ENCODE assay signal across 9 mouse cellular contexts in genomic region chr11:95310648-95311424, GRCm38 (mm10). TPM values are rescaled to one million over a fixed set of nuclear protein-coding genes. Genes with fewer than 3 reads are reported as not detected.
DNase-seq lines count a peak whose midpoint lies in the region; ATAC-seq and TF ChIP-seq lines count a peak whose summit lies in the region.
"Had no signal": no experiment of that assay in that cellular context is flagged by ENCODE, and none has a peak within 500 bp of the region (broad histone marks: within the 10 kb centered on the region; RNA-seq: fewer than 3 reads in every experiment).

No protein-coding gene starts in this region.

- H3K4me1 ChIP-seq in bone marrow, adult 2 months (ENCODE audit: control insufficient read depth, insufficient read depth, low read length), result no peaks in the 10 kb centered on the region; the same call in 1 of the 2 replicates
- H3K4me1 ChIP-seq in heart, embryonic 15.5 days (replicated peaks), result peaks cover 25% of the 10 kb centered on the region
- peaks cover 27% of the 10 kb centered on the region for H3K4me1 ChIP-seq in limb, embryonic 15.5 days
- peaks cover 15% of the 10 kb centered on the region for H3K4me1 ChIP-seq in midbrain, embryonic 14.5 days (ENCODE audit: control insufficient read depth, insufficient read depth, low read length)

- H3K9me3 ChIP-seq in heart, embryonic 15.5 days (replicated peaks), result no peaks in the 10 kb centered on the region
- H3K9me3 ChIP-seq in limb, embryonic 15.5 days, result no peaks in the 10 kb centered on the region
- H3K9me3 ChIP-seq in midbrain, embryonic 14.5 days (ENCODE audit: control insufficient read depth, low read length), result no peaks in the 10 kb centered on the region

- H3K27me3 ChIP-seq in heart, embryonic 15.5 days, result no peaks in the 10 kb centered on the region
- H3K27me3 ChIP-seq in limb, embryonic 15.5 days, result no peaks in the 10 kb centered on the region
- H3K27me3 ChIP-seq in midbrain, embryonic 14.5 days (ENCODE audit: control insufficient read depth, insufficient read depth, low read length), result no peaks in the 10 kb centered on the region

- H3K4me2 ChIP-seq in heart, embryonic 15.5 days, result peak overlapping the region; percentile 73
- peak overlapping the region; percentile 61 for H3K4me2 ChIP-seq in limb, embryonic 15.5 days
- H3K4me2 ChIP-seq in midbrain, embryonic 14.5 days (ENCODE audit: low read length), result peak overlapping the region; percentile 68

- peak overlapping the region; percentile 74 for H3K27ac ChIP-seq in bone marrow, adult 2 months (ENCODE audit: control insufficient read depth, insufficient read depth, low read depth, low read length, poor library complexity)
- H3K27ac ChIP-seq in heart, embryonic 15.5 days, result peak overlapping the region; percentile 89
- H3K27ac ChIP-seq in limb, embryonic 15.5 days, result peak overlapping the region; percentile 87
- H3K27ac ChIP-seq in midbrain, embryonic 14.5 days (replicated peaks; ENCODE audit: low read depth, low read length), result peak overlapping the region; percentile 79

- peak overlapping the region; percentile 90 for H3K4me3 ChIP-seq in bone marrow, adult 2 months (replicated peaks; ENCODE audit: control insufficient read depth, low read depth, low read length)
- H3K4me3 ChIP-seq in heart, embryonic 15.5 days, result peak overlapping the region; percentile 96
- H3K4me3 ChIP-seq in limb, embryonic 15.5 days, result peak overlapping the region; percentile 99
- peak overlapping the region; percentile 94 for H3K4me3 ChIP-seq in midbrain, embryonic 14.5 days (replicated peaks; ENCODE audit: low read depth, low read length)

- WGBS in bone marrow, adult 2 months, result 4% methylated on average over 17 of the region's 17 CpGs
- 5% methylated on average over 17 of the region's 17 CpGs for WGBS in heart, embryonic 15.5 days
- 6% methylated on average over 17 of the region's 17 CpGs for whole genome bisulfite sequencing in limb, embryonic 15.5 days
- WGBS in midbrain, embryonic 14.5 days, result 5% methylated on average over 17 of the region's 17 CpGs

- TF ChIP-seq POLR2A in bone marrow, adult 2 months (IDR thresholded peaks at IDR 0.05; ENCODE audit: borderline replicate concordance, control insufficient read depth, low read depth, low read length), result no peak; the same call in 1 of the 2 replicates

- TF ChIP-seq CTCF in bone marrow, adult 2 months (IDR thresholded peaks at IDR 0.05; ENCODE audit: control insufficient read depth, insufficient read depth, low read length), result no peak

- peak overlapping the region; percentile 63 for H3K9ac ChIP-seq in heart, embryonic 15.5 days
- H3K9ac ChIP-seq in limb, embryonic 15.5 days, result peak overlapping the region; percentile 64
- H3K9ac ChIP-seq in midbrain, embryonic 14.5 days (replicated peaks; ENCODE audit: low read length), result peak overlapping the region; percentile 58

- ATAC-seq in heart, embryonic 15.5 days (replicated peaks; ENCODE audit: insufficient number of reproducible peaks, insufficient read depth, low FRiP score, low read depth), result no peak
- ATAC-seq in limb, embryonic 15.5 days (ENCODE audit: insufficient number of reproducible peaks, low FRiP score, low TSS enrichment, low read depth), result no peak
- ATAC-seq in midbrain, embryonic 14.5 days (ENCODE audit: low FRiP score, low TSS enrichment), result no peak

- peak; percentile 37 to 40 for DNase-seq in kidney, adult 8-10 months
- no peak for DNase-seq in kidney, adult 9 months
- DNase-seq in midbrain, embryonic 14.5 days, result no peak
- DNase-seq in thymus, postnatal 4 days, result peak; percentile 50
- no peak for DNase-seq in left cerebral cortex, adult 18-20 months (ENCODE audit: low spot score in 2 of 2)

- H3K36me3 ChIP-seq in heart, embryonic 15.5 days, result peaks cover 2% of the 10 kb centered on the region; the same call in 1 of the 2 replicates
- peaks cover 7% of the 10 kb centered on the region for H3K36me3 ChIP-seq in limb, embryonic 15.5 days
- peaks cover 5% of the 10 kb centered on the region for H3K36me3 ChIP-seq in midbrain, embryonic 14.5 days (ENCODE audit: control insufficient read depth, insufficient read depth, low read length)

RNA-seq across cellular contexts. Expression of gene Kat7, which starts 0.8 kb away (rescaled TPM):
- polyA plus RNA-seq in bone marrow, adult 2 months (2011; ENCODE audit: insufficient read depth, insufficient read length, low replicate concordance, missing spikeins), result 26.3 and 39.0 TPM in 2 replicates
- polyA plus RNA-seq in heart, embryonic 15.5 days (2015; fragmentation: Nextera tagmentation; extraction: Ambion mirVana), result 43.3 and 51.3 TPM in 2 replicates
- 60.0 and 62.7 TPM in 2 replicates for polyA plus RNA-seq in limb, embryonic 15.5 days (2015; fragmentation: Nextera tagmentation; extraction: Ambion mirVana)
- polyA plus RNA-seq in midbrain, embryonic 14.5 days (2014; fragmentation: Nextera tagmentation; extraction: Ambion mirVana), result 56.6 and 65.2 TPM in 2 replicates
- 10 to 100 TPM; 75.7 to 81.8 TPM for total RNA-seq in left cerebral cortex, adult 18-20 months (2021)

RNA-seq across cellular contexts. Expression of gene Fam117a, which starts 26.0 kb away (rescaled TPM):
- polyA plus RNA-seq in bone marrow, adult 2 months (2011; ENCODE audit: insufficient read depth, insufficient read length, low replicate concordance, missing spikeins), result 167 and 178 TPM in 2 replicates
- polyA plus RNA-seq in heart, embryonic 15.5 days (2015; fragmentation: Nextera tagmentation; extraction: Ambion mirVana), result 4.1 and 6.8 TPM in 2 replicates
- 13.8 and 14.6 TPM in 2 replicates for polyA plus RNA-seq in limb, embryonic 15.5 days (2015; fragmentation: Nextera tagmentation; extraction: Ambion mirVana)
- polyA plus RNA-seq in midbrain, embryonic 14.5 days (2014; fragmentation: Nextera tagmentation; extraction: Ambion mirVana), result 2.4 and 2.5 TPM in 2 replicates
- 1 to 10 TPM; 3.5 to 4.3 TPM for total RNA-seq in left cerebral cortex, adult 18-20 months (2021)

RNA-seq across cellular contexts. Expression of gene Tac4, which starts 49.5 kb away (rescaled TPM):
- polyA plus RNA-seq in bone marrow, adult 2 months (2011; ENCODE audit: insufficient read depth, insufficient read length, low replicate concordance, missing spikeins), result not detected in 2 replicates
- not detected in 2 replicates for polyA plus RNA-seq in heart, embryonic 15.5 days (2015; fragmentation: Nextera tagmentation; extraction: Ambion mirVana)
- polyA plus RNA-seq in limb, embryonic 15.5 days (2015; fragmentation: Nextera tagmentation; extraction: Ambion mirVana), result 0.12 and 0.32 TPM in 2 replicates
- polyA plus RNA-seq in midbrain, embryonic 14.5 days (2014; fragmentation: Nextera tagmentation; extraction: Ambion mirVana), result not detected in 2 replicates
- total RNA-seq in left cerebral cortex, adult 18-20 months (2021), result not detected
- total RNA-seq: left cerebral cortex, postnatal 10 days had no signal

Comparison
In these comparisons a context has a peak if more than half of its experiments do, and no peak if none do; other contexts are left out.
1. DNase-seq: peak in kidney, adult 8-10 months (2 of 2) and thymus, postnatal 4 days (single experiment); none in kidney, adult 9 months (single experiment), midbrain, embryonic 14.5 days (single experiment) and left cerebral cortex, adult 18-20 months (0 of 2).
2. RNA of gene Fam117a, which starts 26.0 kb away (polyA plus RNA-seq): 167 to 178 TPM in bone marrow, adult 2 months; 13.8 to 14.6 TPM in limb, embryonic 15.5 days, 4.1 to 6.8 TPM in heart, embryonic 15.5 days and 2.4 to 2.5 TPM in midbrain, embryonic 14.5 days; every median in the first group is over 10 times any median in the second.
3. Peak in every context shown above with its lines, with median percentiles within 50 percentile points of each other: H3K27ac ChIP-seq, H3K4me3 ChIP-seq, H3K4me2 ChIP-seq and H3K9ac ChIP-seq.